Mouse (Mus musculus) inflammation-experienced regulatory T-cells, adult 6 months (primary cell): Measurements from ENCODE around the gene Prph. TPM values are rescaled to one million over a fixed set of nuclear protein-coding genes. Genes with fewer than 3 reads are reported as not detected.
A peak's percentile ranks its signal among the peaks of the same experiment; 100 is the strongest.

Experiments
- ATAC-seq: one replicate; pipeline ENCODE4 v1.8.0; 2017
- polyA plus RNA-seq, 3 experiments: library from polyadenylated mRNA; unstranded; fragments of 100-300 nt; shearing (Covaris generic); gene quantifications; one replicate each; pipeline ENCODE4 v1.2.1; 2017

The Prph gene
- not detected for polyA plus RNA-seq

DNA sequence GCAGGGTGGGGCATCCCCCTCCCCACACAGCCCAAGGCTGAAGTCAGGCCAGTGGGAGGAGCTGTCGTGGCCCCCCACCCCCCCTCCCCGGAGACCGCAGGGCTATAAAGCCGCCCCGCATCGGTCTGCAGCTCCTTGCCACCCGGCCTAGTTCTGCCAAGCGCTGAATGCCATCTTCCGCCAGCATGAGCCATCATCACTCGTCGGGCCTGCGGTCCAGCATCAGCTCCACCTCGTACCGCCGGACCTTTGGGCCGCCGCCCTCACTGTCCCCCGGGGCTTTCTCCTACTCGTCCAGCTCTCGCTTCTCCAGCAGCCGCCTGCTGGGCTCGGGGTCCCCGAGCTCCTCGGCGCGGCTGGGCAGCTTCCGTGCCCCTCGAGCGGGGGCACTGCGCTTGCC lies at the start of gene Prph:
Gene Prph, plus strand, starts transcription at position 135 of the 400 bp plus-strand sequence.
- no peak for ATAC-seq

DNA sequence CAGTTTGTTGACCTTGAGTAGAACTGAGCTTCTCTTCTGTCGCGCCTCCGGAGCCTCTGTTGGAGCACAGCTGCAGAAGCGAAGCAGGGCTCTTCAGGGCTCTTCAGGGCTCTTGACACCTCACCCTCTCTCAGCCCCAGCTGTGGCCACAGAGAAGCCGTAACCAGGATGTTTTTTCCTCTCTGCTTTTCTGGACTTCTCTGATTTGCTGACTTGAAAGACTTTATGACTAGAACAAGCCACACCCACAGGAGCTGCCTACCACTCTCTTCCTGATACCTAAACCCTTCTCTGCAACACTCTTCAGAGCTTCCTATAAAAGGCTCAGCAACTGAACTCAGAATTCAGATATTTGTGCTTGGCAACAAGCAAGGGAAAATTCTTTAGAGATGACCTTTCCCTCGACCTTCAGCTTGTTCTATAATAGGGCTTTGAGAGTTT lies 46.2 kb upstream of the Prph start:
- ATAC-seq: peak; percentile 100

DNA sequence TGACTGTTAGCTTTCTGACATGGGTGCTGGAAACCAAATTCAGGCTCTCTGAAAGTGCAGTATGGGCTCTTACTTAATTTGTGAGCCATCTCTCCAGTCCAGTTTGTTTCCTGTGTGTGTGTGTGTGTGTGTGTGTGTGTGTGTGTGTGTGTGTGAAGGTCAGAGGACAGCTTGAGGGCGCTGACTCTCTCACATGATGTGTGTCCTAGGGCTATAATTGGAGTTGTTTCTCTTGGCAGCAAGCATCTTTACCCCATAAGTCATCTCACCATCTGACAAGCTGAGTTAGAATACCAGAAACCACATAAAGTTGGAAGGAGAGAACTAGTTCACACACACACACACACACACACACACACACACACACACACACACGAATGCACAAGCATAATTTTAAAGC lies 44.1 kb upstream of the Prph start:
- no peak for ATAC-seq

DNA sequence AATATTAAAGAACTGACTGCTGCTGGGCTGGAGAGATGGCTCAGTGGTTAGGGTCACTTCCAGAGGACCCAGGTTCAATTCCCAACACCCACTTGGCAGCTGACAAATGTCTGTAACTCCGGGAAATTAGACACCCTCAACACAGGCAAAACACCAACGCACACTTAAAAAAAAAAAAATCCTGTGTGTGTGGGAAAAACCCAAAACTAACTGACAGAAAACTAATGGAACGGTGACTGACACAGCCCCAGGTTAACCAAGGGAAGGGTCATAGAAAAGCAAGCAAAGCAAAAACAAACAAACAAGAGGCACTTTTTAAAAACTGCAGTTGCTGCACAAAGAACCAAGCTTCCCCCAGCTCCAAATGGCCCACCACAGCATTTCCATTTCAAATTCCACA lies 43.0 kb upstream of the Prph start:
- ATAC-seq: no peak

DNA sequence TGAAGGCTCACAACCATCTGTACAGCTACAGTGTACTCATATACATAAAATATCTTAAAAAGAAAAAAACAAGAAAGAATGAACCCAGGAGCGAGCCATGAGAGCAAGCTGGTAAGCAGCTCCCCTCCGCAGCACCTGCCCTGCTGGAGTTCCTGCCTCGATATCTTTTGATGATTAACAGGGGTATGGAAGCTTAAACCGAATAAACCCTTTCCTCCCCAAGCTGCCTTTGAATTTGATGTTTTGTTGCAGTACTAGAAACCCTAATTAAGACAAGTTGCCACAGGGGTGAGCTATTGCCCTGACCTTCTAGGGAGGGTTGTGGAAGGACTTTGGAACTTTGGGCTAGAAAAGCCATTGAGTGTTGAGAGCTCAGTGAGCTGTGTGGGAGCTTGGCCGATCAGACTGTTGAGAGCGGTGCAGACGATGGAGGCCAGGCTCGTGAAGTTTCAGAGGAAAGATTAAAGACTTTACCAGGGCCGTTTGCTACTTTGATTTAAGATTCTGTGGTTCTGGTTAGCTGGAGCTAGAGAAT lies 40.4 kb upstream of the Prph start:
- no peak for ATAC-seq

DNA sequence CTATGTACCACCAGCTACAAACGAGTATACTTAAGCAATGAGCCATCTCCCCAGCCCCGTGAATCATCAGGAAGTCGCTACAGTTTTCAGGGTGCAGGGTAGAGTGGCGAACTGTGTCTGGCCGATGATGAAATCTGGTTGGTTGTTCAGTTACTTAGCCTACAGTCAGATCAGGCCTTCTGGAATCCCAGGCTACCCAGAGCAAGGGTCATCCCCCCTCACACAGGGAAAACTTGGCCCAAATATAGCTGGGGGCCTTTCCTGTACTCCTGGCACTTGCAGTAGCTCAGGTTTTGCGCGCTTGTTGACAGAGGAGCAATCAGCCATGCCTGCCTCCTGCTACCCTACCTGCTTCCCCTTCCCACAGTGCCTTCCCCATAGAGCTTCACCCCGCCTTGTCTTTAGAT lies 37.6 kb upstream of the Prph start:
- ATAC-seq: no peak

DNA sequence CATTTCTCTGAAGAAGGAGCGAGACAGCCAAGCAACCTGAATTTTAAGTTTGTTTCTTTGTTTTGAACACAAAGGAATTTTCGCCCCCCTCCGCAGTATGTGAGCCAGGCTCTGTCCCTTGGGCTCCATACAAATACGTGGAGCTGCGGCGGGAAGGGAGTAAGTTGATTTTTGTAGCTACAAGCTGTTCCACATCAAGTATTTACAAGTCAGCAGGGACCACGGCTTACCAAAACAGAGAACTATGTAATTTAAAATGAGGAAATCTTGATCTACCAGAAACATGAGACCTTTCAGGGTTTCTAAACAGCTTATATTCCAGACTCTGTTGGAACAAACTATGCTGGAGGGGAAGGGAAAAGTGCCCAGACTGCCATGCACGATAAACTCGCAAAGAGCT lies 37.0 kb upstream of the Prph start:
- no peak for ATAC-seq

DNA sequence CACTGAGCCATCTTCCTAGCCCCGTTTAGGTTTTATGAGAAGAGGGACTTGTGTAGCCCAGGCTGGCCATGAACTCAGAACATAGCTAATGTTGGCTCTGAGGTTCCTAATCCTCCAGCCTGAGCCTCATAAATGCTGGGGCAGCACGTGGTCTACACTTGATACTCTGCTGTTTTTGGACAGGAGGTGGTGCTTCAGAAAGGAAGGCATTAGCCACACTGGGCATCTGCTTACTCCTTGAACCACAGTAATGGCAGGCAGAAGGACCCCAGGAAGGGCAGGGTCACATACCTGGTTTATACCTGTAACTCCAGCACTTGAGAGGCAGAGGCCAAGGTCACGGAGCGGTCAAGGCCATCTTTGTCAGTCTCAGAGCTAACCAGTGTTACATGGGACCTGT lies 36.3 kb upstream of the Prph start:
- no peak for ATAC-seq

DNA sequence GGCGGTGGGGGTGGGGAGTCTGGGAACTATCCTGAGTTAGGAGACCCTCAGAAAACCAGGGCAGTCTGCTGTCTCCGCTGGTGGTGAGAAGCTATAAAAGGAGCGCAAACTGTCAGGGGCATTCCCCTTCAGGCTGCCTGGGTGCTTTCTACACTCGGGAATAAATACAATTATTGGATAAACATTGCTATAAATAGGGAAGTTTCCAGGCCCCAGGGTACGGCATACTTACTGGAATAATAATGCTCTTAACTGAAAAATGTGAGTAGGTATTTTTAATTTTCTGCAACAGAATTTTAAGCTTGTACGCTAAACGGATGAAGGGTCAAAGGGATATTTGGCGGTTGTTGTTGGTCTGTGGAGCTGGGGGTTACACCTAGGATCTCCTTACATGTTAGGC lies 35.5 kb upstream of the Prph start:
- ATAC-seq: no peak

DNA sequence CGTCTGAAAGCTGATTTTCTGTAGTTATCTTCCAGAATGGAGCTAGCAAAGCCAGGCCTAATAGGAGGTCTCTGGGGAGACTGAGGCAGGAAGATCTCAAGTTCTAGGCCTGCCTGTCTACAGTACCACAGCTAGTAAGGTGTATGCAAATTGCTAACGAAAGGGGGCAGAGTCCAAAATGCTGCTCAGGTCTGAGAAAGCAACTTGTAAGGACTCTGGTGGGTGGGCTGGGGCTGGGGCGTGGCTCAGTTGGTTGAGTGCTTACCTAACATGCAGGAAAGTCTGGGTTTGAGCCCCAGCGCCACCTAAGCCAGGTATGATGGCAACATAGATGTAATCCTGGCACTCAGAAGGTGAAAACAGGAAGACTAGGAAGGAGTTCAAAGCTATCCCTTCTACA lies 34.8 kb upstream of the Prph start:
- ATAC-seq: no peak

DNA sequence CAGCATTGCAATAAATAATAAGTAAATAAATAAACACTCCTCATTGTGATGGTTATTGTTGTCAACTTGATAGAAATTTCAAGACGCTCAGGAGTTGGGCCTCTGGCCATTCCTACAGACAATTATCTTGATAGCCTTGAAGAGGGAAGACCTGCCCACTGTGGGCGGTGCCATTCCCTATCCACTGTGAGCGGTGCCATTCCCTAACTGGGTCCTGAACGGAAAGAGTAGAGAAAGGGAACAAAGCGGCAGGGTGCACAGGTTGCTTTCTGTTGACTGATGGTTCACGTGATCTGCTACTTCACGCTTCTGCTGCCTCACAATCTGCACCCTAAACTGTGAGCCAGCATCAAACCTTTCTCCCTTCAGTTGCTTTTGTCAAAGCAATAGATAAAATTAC lies 33.7 kb upstream of the Prph start:
- no peak for ATAC-seq

DNA sequence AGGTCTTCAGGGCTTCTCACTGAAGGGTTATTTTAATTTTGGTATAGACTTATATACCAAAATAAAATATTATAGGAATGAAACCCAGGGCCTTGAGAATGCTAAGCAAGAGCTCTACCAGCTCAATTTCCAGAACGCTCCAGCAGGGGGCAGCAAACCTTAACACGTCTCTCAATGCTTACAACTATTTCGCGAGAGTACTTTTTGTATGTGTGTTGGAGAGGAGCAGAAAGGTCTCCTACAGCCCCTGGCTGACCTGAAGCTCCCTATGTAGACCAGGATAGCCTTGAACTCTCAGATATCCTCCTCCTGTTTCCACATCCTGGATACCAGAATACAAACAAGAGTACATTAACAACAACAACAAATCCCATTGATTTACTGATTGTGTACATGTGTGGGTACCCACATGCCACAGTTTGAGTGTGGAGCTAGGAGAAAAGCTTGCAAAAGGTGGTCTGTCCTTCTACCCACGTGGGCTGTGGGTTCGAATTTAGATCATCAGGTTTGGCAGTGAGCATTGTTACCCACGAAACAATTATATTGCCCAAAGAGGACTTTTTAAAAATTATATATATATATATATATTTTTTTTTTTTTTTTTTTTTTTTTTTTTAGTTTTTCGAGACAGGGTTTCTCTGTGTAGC lies 30.2 kb upstream of the Prph start:
- peak; percentile 51 for ATAC-seq

DNA sequence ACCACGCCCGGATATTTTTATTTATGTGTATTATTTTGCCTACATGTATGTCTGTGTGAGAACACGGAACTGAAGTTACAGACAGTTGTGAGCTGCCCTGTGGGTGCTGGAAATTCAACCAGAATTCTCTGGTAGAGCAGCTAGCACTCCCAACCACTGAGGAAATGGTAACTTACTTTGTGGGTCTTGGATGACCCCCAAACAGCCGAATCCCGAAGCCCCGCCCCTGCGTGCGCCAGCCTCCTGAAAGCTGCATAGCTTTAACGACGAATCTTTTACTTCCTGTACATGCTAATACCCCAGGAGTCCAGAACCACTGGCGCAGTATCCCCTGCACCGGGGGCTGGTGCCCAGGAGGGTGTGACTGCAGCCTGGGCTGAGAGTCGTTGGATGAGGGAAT lies 29.6 kb upstream of the Prph start:
- no peak for ATAC-seq

DNA sequence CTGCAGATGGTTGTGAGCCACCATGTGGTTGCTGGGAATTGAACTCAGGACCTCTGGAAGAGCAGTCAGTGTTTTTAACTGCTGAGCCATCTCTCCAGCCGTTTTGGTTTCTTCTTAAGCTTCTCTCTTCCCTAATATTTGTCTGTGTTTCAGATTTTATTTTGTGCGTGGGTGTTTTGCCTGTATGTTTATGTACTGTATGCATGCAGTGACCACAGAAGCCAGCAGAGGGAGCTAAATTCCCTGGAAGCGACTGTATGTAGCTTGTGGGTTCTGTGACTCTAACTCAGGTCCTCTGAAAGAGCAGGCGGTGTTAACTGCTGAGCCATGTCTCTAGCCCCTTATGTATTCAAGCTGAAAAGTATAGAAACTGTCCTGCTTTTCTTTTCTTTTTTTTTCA lies 28.7 kb upstream of the Prph start:
- ATAC-seq: no peak

DNA sequence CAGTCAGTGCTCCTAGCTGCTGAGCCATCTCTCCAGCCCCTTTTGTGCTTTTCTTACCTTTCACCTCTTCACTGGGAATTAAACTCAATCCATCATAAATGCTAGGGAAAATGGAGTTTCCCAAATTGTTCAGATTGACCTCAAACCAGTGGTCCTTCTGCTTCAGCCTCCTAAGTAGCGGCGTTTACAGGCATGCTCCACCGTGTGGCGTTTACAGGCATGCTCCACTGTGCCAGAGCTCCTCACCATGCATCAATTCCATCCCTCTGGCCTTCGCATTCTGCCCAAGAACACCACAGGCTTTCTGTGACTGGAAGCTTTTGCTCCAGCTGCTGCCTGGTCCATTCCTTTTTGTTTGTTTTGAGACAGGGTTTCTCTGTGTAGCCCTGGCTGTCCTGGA lies 27.9 kb upstream of the Prph start:
- ATAC-seq: no peak

DNA sequence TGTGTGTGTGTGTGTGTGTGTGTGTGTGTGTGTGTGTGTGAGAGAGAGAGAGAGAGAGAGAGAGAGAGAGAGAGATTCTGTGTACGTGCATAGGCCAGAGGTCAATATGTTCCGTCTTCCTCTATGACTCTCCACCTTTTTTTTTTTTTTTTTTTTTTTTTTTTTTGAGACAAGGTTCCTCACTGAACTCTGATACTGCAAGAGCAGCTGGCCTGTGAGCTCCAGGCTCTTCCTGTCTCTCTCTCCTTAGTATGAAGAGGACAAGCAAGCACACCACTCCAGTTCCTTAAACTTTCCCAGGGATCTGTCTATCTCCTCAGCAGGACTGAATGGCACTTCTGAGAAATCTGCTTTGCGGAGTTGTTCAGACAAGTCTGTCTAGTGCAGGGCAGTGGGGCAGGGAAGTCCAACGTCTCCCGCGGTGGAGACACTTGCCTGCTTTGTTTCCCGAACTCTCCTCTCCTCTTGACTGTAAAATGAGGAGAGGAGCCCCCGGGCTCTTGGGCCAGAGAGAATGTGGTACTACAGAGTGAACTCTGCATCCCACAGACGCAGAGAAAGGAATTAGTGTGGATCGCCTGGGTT lies 26.0 kb upstream of the Prph start:
- no peak for ATAC-seq

DNA sequence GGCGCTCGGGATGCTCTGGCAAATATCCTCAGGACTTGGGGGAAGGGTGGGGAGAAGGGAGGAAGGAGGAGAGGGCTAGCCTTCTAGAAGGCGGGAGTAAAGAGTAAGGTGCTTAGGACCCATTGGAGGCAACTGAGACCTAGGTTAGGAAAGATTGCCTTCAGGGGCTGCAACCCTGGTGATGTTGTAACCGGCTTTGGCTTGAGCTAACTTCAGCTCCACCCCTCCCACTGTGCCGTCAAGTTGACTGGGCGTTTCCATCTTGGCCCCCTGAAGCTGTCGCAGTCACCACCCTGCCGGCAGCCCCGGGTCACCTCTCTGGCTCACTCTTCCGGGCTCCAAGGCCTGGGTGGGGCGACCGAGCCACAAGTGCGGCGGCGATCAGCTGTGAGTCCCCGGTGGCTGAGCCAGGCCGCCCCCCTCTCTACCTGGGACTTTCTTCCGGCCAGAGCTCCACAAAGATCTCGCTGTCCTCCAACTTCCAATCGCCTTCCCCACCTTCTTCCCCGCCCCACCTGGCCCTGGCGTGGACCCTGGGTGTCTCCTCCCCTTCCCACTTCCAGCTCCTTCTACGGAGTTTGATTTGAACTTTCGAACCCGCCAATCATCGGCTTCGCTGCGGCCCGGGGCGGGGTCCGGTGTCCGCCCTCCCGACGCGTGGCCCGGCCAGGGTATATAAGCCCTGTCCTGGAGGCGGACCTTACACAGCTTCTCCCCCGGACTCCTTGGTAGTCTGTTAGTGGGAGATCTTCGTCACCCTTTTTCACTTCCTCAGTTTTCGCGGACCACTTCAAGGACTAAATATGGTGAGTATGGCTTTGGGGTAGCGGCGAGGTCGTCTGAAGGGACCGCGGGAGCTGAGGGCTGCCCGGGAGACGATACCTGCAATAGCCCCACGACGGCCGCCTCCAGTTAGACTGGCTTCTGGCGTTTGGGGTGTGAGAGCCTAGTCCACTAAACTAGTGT lies 25.1 kb upstream of the Prph start, which contains the start of gene Tuba1c:
Gene Tuba1c, plus strand, starts transcription at position 273 of the 966 bp plus-strand sequence.
- peak; percentile 90 for ATAC-seq

DNA sequence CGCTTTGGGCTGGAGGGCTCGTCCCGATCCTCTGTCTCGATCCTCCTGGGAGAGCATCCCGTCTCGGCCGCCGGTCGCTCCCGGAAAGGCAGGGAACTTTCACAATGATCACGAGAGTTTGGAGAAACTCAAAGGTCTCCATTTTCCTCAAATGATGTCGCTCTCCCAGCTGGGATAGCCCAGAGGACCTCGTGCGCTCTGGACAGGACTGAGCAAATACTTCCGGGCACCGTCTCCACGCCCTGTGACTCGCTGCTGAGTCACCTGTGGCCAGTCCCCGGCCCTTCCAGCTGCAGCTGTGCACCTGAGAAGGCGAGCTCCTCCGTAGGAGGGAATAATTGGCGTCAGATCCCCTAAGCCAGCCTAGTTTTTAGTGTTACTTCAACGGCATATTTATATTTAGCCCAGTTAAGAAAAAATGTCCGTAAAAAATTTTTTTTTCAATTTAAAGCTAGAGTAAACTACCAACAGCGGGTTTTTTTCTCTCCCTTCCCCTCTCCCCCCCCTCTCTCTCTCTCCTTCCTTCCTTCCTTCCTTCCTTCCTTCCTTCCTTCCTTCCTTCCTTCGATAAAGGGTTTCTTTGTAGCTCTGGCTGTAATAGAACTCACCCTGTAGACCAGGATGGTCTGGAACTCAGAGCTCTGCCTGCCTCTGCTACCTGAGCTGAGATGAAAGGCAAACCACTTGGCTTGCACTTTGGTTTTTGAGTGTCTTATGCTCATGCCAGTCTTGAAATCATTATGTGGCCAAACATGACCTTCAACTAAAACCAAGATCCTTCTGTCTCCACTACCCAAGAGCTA lies 24.2 kb upstream of the Prph start:
- no peak for ATAC-seq

DNA sequence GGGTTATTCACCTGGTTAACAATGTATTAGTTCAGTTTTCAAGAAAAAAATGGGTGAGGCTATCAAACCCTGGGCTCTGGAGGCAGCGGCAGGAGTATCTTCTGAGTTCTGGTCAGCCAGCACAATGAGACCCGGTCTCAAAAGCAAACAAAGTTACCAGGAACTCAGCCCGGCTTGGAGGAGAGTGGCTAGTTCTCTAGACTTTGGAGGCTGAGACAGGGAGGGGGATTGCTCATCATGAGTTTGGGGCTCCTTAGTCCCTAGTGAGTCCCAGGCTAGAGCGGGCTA lies 23.6 kb upstream of the Prph start:
- no peak for ATAC-seq

DNA sequence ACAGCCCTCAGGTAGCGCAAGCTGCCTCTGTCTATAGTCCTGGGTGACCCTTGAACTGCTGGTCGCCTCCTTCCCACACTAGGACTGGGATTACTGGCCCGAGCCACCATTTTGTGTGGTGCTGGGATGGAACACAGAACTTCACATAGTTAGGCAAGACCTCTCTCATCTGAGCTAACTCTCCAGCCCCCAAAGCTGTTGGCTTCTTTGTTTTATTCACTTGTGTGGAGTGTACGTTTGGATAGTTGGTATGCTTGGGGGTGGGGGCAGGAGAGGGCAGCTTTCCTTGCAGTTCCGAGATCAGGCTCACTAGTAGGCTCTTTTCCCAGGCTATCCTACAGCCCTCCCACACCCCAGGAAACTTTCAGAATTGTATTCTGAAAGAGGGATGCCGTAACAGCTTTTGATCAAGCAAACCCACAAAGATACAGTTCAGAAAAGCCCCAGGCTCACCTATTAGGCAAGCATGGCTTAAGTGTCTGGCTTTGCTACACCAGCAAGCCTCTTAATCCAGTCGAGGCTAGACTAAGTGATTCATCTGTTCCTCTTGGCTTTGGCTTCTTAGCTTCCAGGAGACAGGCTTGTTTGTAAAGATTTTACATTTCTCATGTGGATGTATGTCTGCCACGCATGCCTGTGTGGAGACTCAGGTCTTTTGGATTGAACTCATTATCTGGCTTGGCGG lies 22.8 kb upstream of the Prph start:
- no peak for ATAC-seq

DNA sequence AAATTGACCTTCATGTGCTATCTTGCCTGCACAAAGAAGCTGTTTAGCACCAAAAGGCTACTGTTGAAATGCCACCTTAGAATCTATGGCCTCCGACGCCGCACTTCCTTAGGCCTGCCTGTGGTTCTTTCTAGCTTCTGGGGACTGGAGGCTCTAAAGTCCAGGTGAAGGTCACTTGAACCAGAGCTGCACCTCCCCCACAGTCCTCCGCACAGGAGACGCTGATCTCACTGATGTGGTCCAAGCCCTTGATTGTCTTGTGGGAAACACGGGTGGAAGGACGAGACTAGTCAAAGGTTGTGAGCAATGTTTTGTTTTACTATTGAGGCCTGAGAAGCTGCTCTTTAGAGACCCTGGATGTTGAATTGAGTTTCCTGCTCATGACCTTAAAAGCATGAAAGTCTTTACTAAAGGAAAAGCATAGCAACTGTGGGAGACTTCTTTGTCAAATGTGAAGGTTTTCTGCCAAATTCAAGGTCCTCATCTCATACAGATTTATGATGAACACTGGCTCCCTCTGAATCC lies 22.2 kb upstream of the Prph start:
- ATAC-seq: no peak
